Mouse (Mus musculus): ENCODE results near the gene Dnaic2.

Dnaic2 gene

DNA sequence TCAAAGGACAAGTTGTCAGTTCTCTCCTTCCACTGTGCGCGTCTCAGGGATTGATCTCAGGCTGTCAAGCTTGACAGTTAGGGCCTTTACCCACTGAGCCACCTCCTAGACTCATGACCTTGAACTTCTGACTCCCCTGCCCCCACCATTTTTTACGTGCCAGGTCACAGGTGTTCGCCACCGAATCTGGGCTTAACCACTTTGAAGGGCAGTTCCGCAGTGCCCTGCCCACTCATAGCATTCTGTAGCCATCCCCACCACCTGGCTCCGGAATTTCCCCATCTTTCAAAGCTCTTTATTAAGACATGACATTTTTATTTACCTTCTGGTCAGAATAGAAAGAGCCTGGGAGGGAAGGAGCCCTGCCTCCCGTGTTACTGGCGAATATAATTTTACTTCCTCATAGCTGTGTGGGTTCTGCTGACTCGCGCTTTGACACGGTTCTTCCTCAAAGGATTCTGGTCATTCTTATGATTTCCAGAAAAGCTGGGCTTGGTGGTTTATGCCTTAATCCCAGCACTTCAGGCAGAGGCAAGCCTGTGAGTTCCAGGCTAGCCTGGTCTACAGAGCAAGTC, 20.4 kb downstream of the Dnaic2 start:
- no peak for DNase-seq

DNA sequence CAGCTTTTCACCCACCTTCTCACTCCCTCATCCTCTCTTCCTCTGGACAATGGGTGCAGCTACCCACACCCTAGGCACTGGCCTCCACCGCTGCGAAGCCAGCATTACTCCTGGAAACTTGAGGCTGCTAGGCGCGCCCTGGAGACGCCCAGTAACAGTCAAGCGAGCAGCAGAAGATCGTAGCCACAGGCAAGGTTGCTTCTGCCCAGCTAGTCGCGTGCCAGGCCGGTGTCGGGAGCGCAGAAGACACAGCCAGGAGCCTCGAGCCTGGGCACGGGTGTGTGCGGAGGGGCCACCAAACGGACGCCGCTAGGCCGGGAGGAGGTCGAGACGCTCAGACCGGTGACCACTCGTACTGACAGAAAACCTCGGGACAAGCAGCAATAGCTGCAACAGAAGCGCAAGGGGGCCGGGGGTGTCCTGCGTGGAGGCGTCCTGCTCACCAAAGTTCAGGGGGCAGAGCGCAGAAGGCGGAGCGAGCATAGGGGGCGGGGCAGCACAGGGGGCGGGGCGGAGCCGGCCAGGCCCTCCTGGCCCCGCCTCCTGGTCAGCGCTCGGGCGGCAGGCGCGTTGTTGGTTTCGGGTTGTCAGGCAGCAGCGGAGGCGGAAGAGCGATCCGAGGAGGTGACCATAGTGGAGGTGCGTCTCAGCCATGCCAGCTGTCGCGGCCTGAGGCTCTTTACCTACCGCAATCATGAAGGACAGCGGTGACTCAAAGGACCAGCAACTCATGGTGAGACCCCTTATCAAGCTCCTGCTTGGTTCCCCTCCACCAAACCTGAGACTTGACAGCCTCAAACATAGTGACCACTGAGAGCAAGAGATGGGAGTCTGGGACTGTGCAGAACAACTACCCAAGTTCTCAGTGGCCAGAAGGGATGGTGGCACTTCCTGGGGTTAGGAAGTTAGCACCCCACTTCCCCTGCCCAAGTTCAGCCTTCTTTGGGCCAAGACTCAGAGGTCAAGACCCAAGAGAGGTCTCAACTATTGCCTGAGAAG, 37.9 kb downstream of the Dnaic2 start, which contains the start of gene Kif19a:
TSS of gene Kif19a (plus strand) at position 569 of the 999 bp plus-strand sequence.
- DNase-seq: peak; percentile 43 to 82

DNA sequence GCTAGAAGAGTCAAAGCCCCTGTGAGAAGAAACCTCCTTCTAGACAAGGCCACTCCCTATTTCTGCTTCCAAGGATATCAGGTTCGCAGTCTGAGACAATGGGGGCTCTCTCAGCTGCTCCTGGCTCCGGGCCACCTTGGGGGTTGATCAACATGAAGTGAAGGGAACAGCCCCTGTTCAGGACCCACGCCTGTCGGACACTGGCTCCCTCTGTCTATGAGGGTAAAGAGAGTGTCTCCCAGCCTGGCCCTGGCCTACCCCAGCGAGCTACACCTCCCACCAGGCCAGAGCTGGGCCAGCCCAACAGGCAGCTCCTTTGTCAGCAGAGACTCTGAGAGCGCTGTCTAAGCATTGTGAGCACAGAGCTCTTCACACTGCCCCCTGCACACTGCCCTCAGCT, 42.7 kb downstream of the Dnaic2 start:
- DNase-seq: no peak

DNA sequence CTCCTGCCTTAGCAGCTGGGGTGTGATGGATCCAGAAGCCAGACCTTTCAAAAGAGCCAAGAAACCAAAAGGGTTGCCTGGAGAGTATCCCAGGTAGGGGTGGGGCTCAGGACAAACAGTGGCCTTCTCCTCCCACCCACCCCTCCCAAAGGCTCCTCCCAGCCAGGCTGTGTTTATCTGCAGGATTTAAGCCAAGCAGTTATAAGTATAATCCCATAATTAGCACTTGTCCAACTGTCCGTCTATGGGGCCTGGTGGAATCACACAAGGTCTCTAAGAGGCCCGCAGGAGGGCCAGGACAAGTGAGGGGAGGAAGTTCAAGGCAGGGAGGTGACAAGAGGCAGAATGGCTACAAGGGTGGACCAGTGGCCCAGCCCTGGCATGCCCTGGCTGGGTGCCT, 44.7 kb downstream of the Dnaic2 start:
- DNase-seq: no peak

DNA sequence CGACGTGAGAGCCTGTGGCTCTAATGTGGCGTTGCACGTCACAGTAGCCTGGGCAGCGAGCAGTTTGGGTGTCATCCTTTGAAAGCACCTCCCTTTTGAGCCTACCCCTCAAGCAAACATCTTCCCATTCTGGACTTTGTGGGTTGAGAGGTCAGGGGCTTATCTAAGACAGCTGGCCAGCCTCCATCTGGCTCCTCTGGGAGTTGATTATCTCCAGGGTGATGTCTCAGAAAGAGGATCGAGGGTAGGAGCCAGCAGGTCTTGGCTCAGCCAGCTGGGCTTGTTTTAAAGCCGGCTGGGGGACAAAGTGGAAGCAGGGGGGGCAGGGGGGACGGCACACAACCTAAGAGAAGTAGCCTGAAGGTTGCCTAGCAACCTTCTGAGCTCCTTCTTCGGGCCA, 52.9 kb downstream of the Dnaic2 start:
- peak; percentile 29 to 50 for DNase-seq

DNA sequence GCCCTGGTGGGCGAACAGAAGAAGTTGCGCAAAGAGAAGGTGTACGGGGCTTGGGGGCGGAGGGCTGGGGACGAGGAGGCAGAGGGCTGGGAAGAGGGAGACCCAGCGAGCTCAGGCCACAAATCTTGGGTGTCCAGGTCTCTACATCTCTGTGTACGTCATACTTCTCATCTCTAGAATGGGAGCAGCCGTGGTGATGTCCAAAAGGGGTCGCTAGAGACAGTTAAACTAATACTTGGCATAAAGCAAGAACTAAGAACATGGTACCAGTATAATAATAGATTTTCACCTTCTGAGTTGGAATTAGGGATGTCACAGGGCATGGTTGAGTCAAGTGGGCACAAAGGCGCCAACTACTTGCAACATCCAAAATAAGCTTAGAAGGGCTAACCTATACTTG, 58.7 kb downstream of the Dnaic2 start:
- no peak for DNase-seq

DNA sequence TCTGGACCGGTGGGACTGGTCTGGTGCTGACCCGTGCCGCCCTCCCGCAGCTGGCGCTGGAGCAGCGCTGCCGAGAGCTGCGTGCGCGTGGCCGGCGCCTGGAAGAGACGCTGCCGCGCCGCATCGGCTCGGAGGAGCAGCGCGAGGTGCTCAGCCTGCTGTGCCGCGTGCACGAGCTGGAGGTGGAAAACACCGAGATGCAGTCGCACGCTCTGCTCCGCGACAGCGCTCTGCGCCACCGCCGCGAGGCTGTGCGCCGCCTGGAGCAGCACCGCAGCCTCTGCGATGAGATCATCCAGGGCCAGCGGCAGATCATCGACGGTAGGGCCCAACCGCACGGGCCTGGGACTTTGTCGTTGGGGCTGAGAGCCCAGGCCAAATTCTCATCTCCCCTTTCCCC, 59.1 kb downstream of the Dnaic2 start:
- DNase-seq: no peak

DNA sequence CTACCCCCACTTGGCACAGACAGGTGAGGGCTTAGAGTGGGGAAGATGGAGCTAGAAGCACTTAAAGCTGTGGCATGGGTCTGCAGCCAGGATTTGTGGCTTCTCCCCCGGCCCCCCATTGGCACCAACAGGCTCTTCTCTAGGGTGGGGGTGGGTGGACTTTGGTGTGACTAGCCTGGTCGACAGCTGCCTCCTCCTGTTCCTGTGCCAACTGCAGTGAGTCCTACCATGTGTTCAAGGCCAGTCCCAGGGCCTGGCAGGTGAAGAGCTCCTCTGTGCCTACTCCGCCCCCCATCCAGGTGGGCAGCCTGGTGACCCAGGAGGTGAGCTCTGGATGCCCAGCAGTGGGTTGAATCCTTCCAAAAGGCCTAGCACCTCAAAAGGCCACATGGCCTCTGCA, 60.4 kb downstream of the Dnaic2 start:
- no peak for DNase-seq

DNA sequence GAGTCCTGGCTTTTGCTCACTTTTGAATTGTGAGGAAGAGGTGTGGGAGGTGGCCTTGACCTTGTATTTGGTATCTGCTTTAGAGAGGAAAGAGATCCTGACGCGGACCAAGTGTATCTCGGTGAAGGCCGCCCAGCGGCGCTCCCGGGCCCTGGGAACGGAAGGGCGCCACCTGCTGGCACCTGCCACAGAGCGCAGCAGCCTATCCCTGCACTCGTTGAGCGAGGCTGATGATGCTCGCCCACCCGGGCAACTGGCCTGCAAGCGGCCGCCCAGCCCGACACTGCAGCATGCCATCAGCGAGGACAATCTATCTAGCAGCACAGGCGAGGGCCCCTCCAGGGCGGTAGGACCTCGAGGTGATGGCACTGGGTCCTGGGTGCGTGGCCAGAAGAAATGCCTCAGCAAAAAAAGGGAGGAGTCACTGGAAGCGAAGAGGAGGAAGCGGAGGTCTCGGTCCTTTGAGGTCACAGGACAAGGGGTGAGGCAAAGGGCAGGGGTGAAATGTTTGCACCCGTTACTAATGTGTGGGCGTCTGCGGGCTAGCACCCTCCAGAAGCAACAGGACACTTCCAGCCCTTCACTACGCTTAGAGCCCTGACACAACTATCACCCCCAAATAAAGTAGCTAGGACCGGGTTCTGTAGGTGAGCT, 62.0 kb downstream of the Dnaic2 start:
- DNase-seq: peak; percentile 66 to 91

DNA sequence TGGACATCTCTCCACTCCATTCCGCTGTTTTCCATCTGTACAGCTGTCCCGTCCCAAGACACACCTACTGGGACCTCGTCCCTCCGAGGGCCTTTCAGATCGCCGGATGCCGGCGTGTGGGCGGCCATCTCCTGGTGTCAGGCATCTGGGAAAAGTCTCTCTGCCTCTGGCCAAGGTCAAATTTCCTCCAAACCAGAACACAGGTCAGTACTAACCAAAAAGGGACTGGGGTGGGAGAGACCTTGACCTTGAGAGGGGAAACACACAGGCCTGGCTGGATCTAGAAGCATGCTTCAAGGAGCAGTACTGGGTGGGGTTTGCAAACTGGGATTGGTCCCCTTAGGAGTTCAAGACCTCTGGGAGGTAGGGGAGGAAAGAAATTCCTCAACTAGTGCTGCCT, 62.5 kb downstream of the Dnaic2 start:
- no peak for DNase-seq

DNA sequence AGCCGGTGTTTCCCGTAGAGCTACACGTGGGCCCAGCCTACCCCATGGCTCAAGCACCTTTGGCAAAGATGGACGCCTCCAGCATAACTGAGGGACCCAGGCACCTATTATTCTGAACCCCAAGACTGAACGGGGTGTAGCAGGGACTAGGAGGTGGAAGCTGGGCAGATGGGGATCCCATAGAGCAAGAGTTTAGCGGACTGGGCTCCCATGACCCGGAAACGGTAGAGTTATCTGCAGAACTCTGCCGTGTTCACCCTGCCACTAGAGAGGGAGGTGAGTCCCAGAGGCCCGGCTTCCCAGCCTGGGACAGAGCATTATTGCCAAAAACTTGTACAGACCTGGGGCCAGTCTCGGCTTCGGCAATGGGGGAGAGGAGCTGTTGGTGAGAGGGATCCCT, 63.0 kb downstream of the Dnaic2 start:
- no peak for DNase-seq

DNA sequence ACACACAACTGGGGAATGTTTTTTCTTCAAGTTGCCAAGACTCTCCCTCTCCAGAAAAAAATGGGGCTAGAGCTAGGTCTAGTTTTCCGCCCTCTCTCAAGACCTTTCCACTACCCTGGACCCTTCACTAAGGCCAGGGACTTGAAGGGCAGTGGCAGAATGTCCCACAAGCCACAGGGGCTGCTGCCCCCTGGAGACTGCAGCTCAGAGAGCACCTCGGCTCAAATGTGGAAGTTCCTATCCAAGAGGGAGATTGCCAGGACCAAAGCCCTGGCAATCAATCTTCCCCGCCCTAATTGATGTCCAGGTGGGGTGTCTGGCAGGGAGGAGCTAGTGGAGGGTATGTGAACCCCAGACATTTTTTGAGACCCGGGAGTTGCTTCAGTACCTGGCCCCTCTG, 63.6 kb downstream of the Dnaic2 start:
- DNase-seq: no peak

DNA sequence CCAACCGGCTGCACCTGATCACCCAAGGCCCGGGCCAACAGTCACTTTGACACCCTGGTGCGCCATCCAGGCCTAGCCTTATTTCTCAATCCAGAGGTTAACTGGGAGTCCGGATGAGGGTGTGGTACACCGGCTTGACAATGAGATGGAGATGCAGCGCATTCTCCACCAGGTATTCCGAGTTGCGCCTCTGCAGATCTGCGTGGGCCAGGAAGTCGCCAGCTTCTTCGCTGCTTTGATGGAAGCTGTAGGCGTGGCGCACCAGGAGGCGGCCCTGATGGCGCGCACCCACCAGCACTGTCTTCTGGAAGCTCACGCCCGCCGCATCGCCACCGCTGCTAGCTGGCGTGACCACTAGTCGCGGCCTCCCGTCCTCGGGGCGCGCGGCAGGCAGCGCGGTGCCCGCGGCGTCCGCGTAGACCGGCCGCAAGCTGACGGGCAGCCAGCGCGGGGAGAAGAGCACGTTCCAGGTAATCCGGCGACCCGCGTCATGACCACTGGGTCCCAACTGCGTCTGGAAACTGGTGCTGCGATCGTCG, 64.2 kb downstream of the Dnaic2 start:
- DNase-seq: no peak

DNA sequence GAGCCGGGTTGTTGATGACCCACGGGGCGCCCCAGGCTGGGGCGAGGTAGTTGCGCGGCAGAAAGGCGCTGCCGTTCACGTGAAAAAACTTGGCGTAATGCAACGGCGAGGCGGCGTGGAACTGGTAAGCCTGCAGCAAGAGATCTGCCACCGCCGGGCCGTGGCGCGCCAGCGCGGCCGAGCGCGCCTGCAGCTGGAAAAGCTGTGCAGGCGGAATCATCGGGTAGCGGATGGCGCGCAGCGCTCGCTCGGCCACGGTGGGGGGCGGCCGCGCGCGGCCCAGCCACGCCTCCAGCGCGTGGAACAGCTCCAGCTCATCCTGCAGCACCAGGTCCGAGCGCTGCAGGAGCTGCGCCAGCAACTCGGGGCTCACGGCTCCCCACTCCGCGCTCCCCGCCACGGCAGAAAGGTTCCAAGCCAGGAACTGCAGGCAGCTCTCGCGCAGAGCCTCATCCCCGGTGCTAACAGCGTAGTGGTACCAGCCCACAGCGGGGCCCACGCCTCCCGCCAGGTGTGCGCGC, 64.7 kb downstream of the Dnaic2 start:
- DNase-seq: peak in 1 of 2 experiments; percentile 12

DNA sequence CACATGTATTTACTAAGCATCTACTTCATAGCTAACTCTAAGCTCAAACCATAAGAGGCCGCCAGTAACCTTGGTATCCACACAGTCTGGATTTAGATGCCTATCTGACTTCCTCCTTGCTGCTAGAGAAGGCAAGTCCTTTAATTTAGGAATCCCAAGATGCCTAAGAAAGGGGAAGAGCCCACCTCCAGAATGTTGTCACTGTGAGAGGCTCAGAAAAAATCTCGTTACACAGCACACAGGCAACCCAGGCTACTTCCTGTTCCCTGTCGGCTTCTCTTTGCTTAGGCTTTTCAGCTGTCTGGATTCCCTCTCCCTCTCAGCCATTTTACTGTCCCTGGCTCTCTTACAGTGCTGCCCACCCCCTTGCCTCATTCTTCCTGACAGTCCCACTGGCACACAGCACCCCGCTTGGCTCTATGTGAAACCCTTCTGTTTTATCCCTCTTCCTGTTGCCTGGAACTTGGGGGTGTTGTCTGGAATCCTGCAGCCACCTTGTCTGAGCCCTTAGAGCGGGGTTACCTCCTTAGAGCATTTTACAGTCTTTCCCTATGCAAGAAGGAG, 65.8 kb downstream of the Dnaic2 start:
- DNase-seq: no peak

DNA sequence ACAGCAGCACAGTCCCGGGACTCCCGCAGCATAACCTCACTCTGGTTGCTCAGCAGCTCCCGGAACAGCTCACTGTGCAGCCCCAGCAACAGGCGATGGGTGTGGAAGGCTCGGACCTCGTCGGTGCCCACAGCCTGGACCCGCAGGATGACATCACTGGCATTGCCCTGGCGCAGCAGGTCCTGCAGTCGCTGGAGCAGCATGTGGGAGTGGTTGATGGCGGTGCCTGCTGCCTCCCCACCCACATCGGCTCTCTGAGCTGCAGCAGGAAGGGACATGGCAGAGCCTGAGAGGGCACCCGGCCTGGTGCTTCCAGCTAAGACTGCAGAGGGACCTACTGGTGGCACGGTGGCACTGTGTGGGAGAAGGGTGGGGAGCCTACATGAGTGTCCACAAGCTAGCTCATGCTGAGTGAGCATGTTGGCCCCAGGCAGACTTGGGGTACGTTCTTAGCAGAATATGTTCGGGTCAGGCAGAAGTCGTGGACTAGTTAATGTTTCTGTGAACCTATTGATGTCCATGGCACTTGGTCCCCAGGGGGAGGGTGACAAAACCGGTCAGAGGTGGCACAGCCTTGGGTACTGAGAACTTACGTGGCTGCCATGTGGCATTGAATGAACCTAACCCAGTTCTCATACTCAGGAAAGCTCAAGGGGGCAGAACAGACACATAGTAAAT, 66.8 kb downstream of the Dnaic2 start:
- DNase-seq: no peak

DNA sequence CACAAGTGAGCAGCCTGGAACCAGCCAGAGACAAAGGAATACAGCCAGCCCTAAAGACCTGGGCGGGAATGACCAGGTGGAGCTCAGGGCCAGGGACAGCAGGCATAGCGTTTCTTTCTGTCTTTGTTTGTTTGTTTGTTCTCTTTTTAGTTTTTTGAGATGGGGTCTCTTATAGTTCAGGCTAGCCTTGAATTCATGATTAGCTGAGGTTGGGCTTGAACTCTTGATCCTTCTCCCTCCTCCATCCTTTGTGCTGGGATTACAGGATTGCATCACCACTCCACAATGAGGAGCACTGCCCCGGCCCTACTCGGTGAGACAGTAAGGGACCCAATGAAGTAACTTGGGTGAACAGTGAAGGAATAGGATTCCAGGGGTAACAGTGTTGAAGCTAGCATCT, 67.5 kb downstream of the Dnaic2 start:
- DNase-seq: no peak

DNA sequence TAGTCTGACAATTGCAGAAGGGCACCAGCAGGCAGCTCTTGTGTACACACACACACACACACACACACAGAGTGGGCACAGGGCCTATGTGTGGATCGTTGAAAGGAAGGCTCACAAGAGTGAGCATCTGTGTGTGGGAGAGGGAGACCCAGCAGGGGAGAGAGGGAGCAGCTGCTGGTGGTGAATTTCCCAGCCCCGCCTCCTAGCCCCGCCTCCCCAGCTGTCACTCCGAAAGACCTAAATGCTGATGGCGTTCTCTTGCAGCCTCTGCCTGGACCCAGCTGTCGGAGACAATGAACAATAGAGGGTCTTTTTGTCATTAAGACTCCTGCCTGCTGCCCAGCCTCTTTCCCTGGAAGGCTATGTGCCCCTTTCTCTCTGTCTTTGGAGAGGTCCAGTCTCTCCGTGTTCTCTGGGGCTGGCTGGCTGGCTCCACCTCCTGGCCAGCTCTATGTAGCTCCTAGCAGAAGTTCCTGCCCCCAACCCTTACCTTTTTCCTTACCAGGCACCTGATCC, 68.1 kb downstream of the Dnaic2 start:
- peak; percentile 33 to 67 for DNase-seq

DNA sequence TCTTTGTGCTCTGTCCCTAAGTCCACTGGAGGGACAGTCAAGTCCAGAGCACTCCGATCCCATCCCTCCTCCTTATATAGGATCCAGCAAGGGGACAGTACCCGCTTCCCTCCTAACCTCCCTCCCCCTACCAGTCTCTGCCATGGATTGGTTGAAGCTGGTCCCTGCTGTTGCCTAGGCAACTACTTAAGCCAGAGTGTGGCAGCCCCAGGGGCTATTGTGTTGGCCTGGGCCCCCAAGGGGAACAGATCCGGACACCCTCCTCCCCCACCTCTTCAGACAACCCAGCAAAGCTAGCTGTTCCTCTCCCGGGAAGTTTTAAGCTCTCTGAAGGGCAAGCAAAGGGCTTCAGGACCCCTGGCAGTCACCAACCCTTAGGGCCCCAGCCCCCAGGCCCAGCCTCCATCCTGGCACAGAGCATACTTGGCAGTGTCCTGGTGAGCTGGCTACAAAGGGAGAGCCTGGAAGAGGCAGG, 68.7 kb downstream of the Dnaic2 start, which contains the start of gene Btbd17:
TSS of gene Btbd17 (minus strand) at position 98 of the 475 bp plus-strand sequence.
- DNase-seq: no peak

DNA sequence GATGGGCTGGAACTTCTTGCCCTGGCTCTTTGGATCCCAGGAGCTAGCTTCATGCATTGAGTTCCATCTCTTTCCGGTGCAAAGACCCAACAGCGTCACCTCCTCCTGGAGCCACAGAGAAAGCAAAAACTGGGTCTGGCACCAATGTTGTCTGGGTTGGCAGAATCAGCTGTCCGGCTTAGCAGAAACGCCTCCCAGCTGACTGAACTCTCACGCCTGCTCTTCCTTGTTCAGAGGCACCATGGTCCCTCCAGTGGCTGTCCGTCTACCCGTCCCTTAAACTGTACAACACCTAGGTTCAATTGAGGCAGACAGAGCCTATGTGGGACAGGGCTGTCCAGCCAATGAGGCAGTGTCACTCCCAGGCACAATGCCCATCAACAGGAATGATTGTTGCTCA, 70.0 kb downstream of the Dnaic2 start:
- no peak for DNase-seq

DNA sequence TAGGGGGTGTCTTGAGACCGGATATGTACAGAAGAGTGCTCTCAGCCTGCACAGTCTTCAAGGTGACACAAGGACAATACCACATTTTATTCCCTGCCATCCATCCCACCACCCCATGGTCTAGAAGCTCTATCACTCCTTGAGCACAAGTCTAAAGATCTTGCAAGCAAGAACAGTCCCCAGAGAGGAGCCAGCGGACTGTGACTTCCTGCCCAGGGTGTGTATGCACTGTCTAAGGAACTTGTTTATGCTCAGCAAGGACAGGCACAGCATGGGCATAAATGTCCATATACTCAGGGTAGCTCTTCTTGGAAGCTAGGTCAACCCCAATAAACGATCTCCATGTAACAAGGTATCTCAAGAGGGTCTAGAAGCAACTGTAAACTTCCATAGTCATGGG, 70.8 kb downstream of the Dnaic2 start:
- no peak for DNase-seq

DNA sequence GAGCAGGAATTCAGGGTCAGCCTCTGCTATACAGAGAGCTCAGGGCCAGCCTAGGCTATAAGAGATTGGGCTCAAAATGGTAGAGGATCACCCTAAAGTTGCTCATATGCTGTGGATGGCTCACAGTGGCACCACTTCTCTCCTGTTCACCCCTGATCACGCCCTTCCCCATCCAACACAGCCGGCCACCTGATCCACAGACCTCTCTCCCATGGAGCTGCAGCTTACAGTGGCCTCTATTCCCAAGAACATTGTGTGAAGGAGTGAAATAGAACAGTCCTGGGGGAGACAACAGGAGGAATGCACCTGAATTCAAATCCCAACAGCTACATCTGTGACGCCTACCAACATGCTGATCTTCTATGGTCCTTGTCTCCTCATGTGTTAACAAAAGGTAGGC, 71.4 kb downstream of the Dnaic2 start, which contains the start of gene Gpr142:
TSS of gene Gpr142 (plus strand) at position 301 of the 400 bp plus-strand sequence.
- no peak for DNase-seq

All from kidney, postnatal 36 days (tissue).